Mouse (Mus musculus) erythroblast, adult 5-6 weeks (primary cell): ENCODE measurements around the gene Wbp1. TPM values are rescaled to one million over a fixed set of nuclear protein-coding genes. Genes with fewer than 3 reads are reported as not detected.
A peak's percentile ranks its signal among the peaks of the same experiment; 100 is the strongest.
"Not testable (repeated sequence)": the region's sequence is repeated elsewhere in the genome, so short reads cannot be mapped to it uniquely, and the experiment has no call there.

ENCODE experiments used
- ATAC-seq: replicated peaks from 2 replicates; pipeline ENCODE4 v1.8.0; 2016; ENCODE audit warnings: moderate number of reproducible peaks, mild to moderate bottlenecking, moderate TSS enrichment, inconsistent platforms; ENCODE audit not compliant: poor library complexity, low FRiP score, severe bottlenecking
- total RNA-seq, 2 experiments: library from RNA; stranded (forward) in 1 of 2; stranded (reverse) in 1 of 2; fragments of 150-400 nt in 1 of 2; fragments of 200-764, 138-1000 nt in 1 of 2; gene quantifications; 2 replicates each; pipeline versions ENCODE4 v1.2.3 to v1.2.4; 2015 to 2017; ENCODE audit warnings: low replicate concordance in 2 of 2

Gene Wbp1
- total RNA-seq (2015; ENCODE audit: low replicate concordance): 7.1 and 18.8 TPM in 2 replicates
- total RNA-seq (2017; ENCODE audit: low replicate concordance): 18.3 and 42.2 TPM in 2 replicates

- peak; percentile 81 for ATAC-seq
Measured at GRCm38 (mm10) chr6:83120930-83121862, at the start of gene Wbp1. Wbp1 (minus strand) TSS chr6:83121559.

- no peak for ATAC-seq
Measured at GRCm38 (mm10) chr6:83171063-83171462, 49.7 kb upstream of the Wbp1 start.

GRCm38 (mm10) chr6:83169872-83170271 is 48.5 kb upstream of the Wbp1 start:
- ATAC-seq: no peak

- peak; percentile 34; the same call in 1 of the 2 replicates for ATAC-seq
Measured at GRCm38 (mm10) chr6:83166243-83166630, 44.9 kb upstream of the Wbp1 start.

GRCm38 (mm10) chr6:83165607-83166242 is 44.4 kb upstream of the Wbp1 start, which contains the start of gene Dctn1:
Dctn1 (plus strand) TSS chr6:83165920.
- ATAC-seq: peak; percentile 92

GRCm38 (mm10) chr6:83165026-83165606 is 43.8 kb upstream of the Wbp1 start:
- ATAC-seq: peak; percentile 44

- no peak for ATAC-seq
Measured at GRCm38 (mm10) chr6:83162701-83163100, 41.3 kb upstream of the Wbp1 start.

- ATAC-seq: no peak
Measured at GRCm38 (mm10) chr6:83161921-83162641, 40.7 kb upstream of the Wbp1 start.

GRCm38 (mm10) chr6:83161442-83161841 is 40.1 kb upstream of the Wbp1 start:
- no peak for ATAC-seq

- not testable (repeated sequence) for ATAC-seq
Measured at GRCm38 (mm10) chr6:83159456-83159855, 38.1 kb upstream of the Wbp1 start.

- ATAC-seq: no peak
Measured at GRCm38 (mm10) chr6:83156259-83156684, 34.9 kb upstream of the Wbp1 start, which contains the start of the genes Wdr54 and 1700003E16Rik. Wdr54 (minus strand) TSS chr6:83156397. 1700003E16Rik (plus strand) TSS chr6:83156404.

GRCm38 (mm10) chr6:83155552-83156238 is 34.3 kb upstream of the Wbp1 start:
- ATAC-seq: no peak

GRCm38 (mm10) chr6:83153485-83153884 is 32.1 kb upstream of the Wbp1 start:
- no peak for ATAC-seq

GRCm38 (mm10) chr6:83153038-83153437 is 31.7 kb upstream of the Wbp1 start:
- ATAC-seq: no peak

GRCm38 (mm10) chr6:83151721-83152120 is 30.4 kb upstream of the Wbp1 start:
- ATAC-seq: no peak

GRCm38 (mm10) chr6:83147280-83147679 is 25.9 kb upstream of the Wbp1 start:
- ATAC-seq: no peak

GRCm38 (mm10) chr6:83145805-83146204 is 24.4 kb upstream of the Wbp1 start:
- no peak for ATAC-seq

GRCm38 (mm10) chr6:83145209-83145608 is 23.9 kb upstream of the Wbp1 start:
- ATAC-seq: no peak

GRCm38 (mm10) chr6:83142886-83143285 is 21.5 kb upstream of the Wbp1 start:
- ATAC-seq: no peak
